Mouse (Mus musculus) neural tube, embryonic 14.5 days (tissue): ENCODE measurements at regions not wholly inside any gene's neighbourhood (a gene's known extent, or its start where the extent isn't known, plus 50 kb on each side); places are given as distances from the start of the nearest gene placed in this dataset.

Experiments used
- ATAC-seq: fragments of 200-750 bp; cut with Nextera tagmentation; 2 replicates; pipeline ENCODE4 v1.8.0; 2017; ENCODE audit warnings: low read depth, mild to moderate bottlenecking, moderate TSS enrichment, moderate library complexity
- H3K27ac ChIP-seq: fragments of 300-500 bp; sonication (generic); 2 replicates; pipeline ENCODE4 v1.5.1; 2014; ENCODE audit warnings: low read depth, mild to moderate bottlenecking, control low read depth, low read length, moderate library complexity, mixed read lengths
- H3K27me3 ChIP-seq: fragments of 300-500 bp; sonication (generic); 2 replicates; pipeline ENCODE4 v1.6.1; 2014; ENCODE audit warnings: low read length; ENCODE audit not compliant: control insufficient read depth, insufficient read depth
- H3K36me3 ChIP-seq: fragments of 300-500 bp; sonication (generic); 2 replicates; pipeline ENCODE4 v1.6.1; 2014; ENCODE audit warnings: low read length, mixed read lengths; ENCODE audit not compliant: control insufficient read depth, insufficient read depth
- H3K4me1 ChIP-seq: fragments of 300-500 bp; sonication (generic); 2 replicates; pipeline ENCODE4 v1.6.1; 2014; ENCODE audit warnings: low read length; ENCODE audit not compliant: control insufficient read depth, insufficient read depth
- H3K4me2 ChIP-seq: fragments of 300-500 bp; sonication (generic); 2 replicates; pipeline ENCODE4 v1.6.1; 2014; ENCODE audit warnings: mild to moderate bottlenecking, low read depth, low read length, control low read depth
- H3K4me3 ChIP-seq: fragments of 300-500 bp; sonication (generic); 2 replicates; pipeline ENCODE4 v1.5.1; 2014; ENCODE audit warnings: low read depth, low read length, control low read depth, mixed read lengths
- H3K9ac ChIP-seq: fragments of 300-500 bp; sonication (generic); replicated peaks from 2 replicates; pipeline ENCODE4 v1.6.1; 2014; ENCODE audit warnings: low read depth, mild to moderate bottlenecking, control low read depth, low read length, mixed read lengths
- H3K9me3 ChIP-seq: fragments of 300-500 bp; sonication (generic); 2 replicates; pipeline ENCODE4 v1.6.1; 2016; ENCODE audit warnings: low read length; ENCODE audit not compliant: control insufficient read depth
- WGBS: fragments of 180-500 bp; shearing (Covaris S2); extraction: QIAGEN DNeasy Blood & Tissue Kit; methylation state at CpG from one replicate; pipeline ENCODE4 v1.1.7; 2014; 5-methylcytosine and 5-hydroxymethylcytosine counted together

DNA sequence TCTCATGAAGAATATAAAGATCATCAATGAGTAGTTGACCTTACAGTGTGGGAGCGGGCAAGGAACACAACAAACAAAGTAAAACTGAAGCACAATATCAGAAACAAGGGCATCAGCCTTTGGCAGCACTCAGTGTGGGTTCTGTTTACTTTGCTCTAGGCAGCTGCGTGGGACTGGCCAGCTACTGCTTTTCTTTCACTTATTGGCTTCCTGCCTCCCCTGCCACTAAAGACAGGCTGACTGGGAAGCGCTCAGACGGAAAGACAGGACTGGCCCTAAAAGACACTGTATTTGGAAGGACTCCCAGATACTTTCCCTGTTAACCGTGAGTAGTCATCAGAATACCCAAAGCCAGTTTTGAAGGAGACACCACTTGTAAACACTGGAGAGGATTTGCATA, 80.7 kb upstream of the Plcb4 start:
- H3K27ac ChIP-seq: no peak overlapping the region
- WGBS: 45% methylated on average over 5 of the region's 5 CpGs

DNA sequence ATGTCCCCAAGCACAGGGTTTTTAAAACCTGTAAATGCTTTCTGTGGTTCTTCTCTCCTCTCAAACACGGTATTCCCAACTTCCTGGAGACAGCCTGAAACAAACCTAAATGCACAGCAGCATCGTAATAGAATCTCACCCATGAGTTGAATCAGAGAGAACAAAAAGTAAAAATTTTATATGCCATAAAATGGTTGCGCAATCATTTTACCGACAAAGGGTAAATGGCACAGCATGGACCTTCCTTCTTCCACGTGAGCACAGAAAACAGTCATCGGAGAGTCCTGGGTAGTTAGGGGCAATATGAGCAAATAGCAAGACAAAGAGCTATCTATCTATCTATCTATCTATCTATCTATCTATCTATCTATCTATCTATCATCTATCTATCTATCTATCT, 79.3 kb upstream of the Plcb4 start:
- Histone ChIP-seq H3K27me3 (no peaks in the 10 kb centered on the region), H3K4me2 (no peak overlapping the region), H3K27ac (no peak overlapping the region), H3K4me1 (no peaks in the 10 kb centered on the region), H3K36me3 (no peaks in the 10 kb centered on the region), H3K9me3 (no peaks in the 10 kb centered on the region), H3K4me3 (no peak overlapping the region), H3K9ac (no peak overlapping the region)
- WGBS: 95% methylated on average over 6 of the region's 6 CpGs
- ATAC-seq: no peak

More for the DNA sequence above, 80.7 kb upstream of the Plcb4 start:
- Histone ChIP-seq H3K36me3 (no peaks in the 10 kb centered on the region), H3K4me2 (no peak overlapping the region), H3K9ac (no peak overlapping the region), H3K4me3 (no peak overlapping the region), H3K9me3 (no peaks in the 10 kb centered on the region), H3K4me1 (no peaks in the 10 kb centered on the region), H3K27me3 (no peaks in the 10 kb centered on the region)
- peak; percentile 68; the same call in 1 of the 2 replicates for ATAC-seq

DNA sequence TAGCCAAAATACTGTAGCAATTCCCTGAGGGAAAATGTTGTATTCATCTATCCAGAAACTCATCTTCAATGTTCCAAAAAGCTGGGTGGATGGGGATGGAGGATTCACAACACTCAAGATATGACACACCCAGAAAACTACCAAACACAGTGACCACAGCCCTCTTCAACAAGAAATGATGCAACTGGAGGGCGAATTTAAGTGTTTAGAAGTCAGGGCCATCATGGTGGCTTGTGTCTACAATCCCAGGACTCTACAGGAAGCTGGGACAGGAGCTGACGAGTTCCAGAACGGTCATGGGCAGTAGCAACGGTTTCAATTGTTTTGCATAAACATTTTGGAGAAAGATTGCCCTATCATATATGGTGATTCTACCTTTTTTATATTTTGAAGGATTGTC, 78.8 kb upstream of the Plcb4 start:
- H3K4me2 ChIP-seq: no peak overlapping the region
- no peaks in the 10 kb centered on the region for H3K27me3 ChIP-seq
- 86% methylated on average over 4 of the region's 4 CpGs for WGBS
- no peak overlapping the region for H3K4me3 ChIP-seq
- ATAC-seq: no peak
- no peak overlapping the region for H3K27ac ChIP-seq
- no peaks in the 10 kb centered on the region for H3K9me3 ChIP-seq
- H3K36me3 ChIP-seq: no peaks in the 10 kb centered on the region
- H3K4me1 ChIP-seq: no peaks in the 10 kb centered on the region
- H3K9ac ChIP-seq: no peak overlapping the region

- no peaks in the 10 kb centered on the region for H3K4me1 ChIP-seq
- H3K36me3 ChIP-seq: no peaks in the 10 kb centered on the region
- H3K9me3 ChIP-seq: no peaks in the 10 kb centered on the region
- H3K9ac ChIP-seq: no peak overlapping the region
- no peak overlapping the region for H3K27ac ChIP-seq
- H3K4me3 ChIP-seq: no peak overlapping the region
- no peak overlapping the region for H3K4me2 ChIP-seq
- ATAC-seq: no peak
- H3K27me3 ChIP-seq: no peaks in the 10 kb centered on the region
- WGBS: 45% methylated on average over 8 of the region's 8 CpGs
These were observed 76.5 kb upstream of the Plcb4 start for GRCm38 (mm10) chr2:135582341-135582740.

GRCm38 (mm10) chr2:135606306-135606705, 52.5 kb upstream of the Plcb4 start:
- H3K4me3 ChIP-seq: no peak overlapping the region
- no peak for ATAC-seq
- no peak overlapping the region for H3K4me2 ChIP-seq
- no peaks in the 10 kb centered on the region for H3K4me1 ChIP-seq
- H3K27me3 ChIP-seq: no peaks in the 10 kb centered on the region
- no peak overlapping the region for H3K27ac ChIP-seq
- H3K9me3 ChIP-seq: no peaks in the 10 kb centered on the region
- H3K9ac ChIP-seq: no peak overlapping the region
- no peaks in the 10 kb centered on the region for H3K36me3 ChIP-seq
